ENCODE assay signal across 22 mouse cellular contexts in genomic region chr9:4714086-4714485, GRCm38 (mm10).
DNase-seq lines count a peak whose midpoint lies in the region; ATAC-seq and TF ChIP-seq lines count a peak whose summit lies in the region.
"Had no signal": no experiment of that assay in that cellular context is flagged by ENCODE, and none has a peak within 500 bp of the region (broad histone marks: within the 10 kb centered on the region; RNA-seq: fewer than 3 reads in every experiment).

No protein-coding gene starts in this region.

- H3K9ac ChIP-seq in forebrain, embryonic 14.5 days (ENCODE audit: low read length), result no peak overlapping the region
- no peak overlapping the region for H3K9ac ChIP-seq in forebrain, postnatal 0 days
- no peak overlapping the region for H3K9ac ChIP-seq in hindbrain, postnatal 0 days (replicated peaks; ENCODE audit: low read length)
- no peak overlapping the region for H3K9ac ChIP-seq in hindbrain, embryonic 12.5 days
- H3K9ac ChIP-seq: embryonic facial prominence, embryonic 12.5 days; heart, embryonic 13.5 days; hindbrain, embryonic 13.5 days had no signal

- no peaks in the 10 kb centered on the region for H3K36me3 ChIP-seq in forebrain, embryonic 14.5 days (ENCODE audit: control insufficient read depth, insufficient read depth, low read length)
- H3K36me3 ChIP-seq in forebrain, postnatal 0 days (ENCODE audit: insufficient read depth), result no peaks in the 10 kb centered on the region
- H3K36me3 ChIP-seq in hindbrain, postnatal 0 days (ENCODE audit: insufficient read depth, low read length), result no peaks in the 10 kb centered on the region
- H3K36me3 ChIP-seq in hindbrain, embryonic 12.5 days, result no peaks in the 10 kb centered on the region
- H3K36me3 ChIP-seq: embryonic facial prominence, embryonic 12.5 days; heart, embryonic 13.5 days had no signal

- no peak overlapping the region for H3K27ac ChIP-seq in forebrain, embryonic 14.5 days (ENCODE audit: low read depth, low read length)
- no peak overlapping the region for H3K27ac ChIP-seq in forebrain, postnatal 0 days (ENCODE audit: low read depth, low read length)
- no peak overlapping the region for H3K27ac ChIP-seq in hindbrain, postnatal 0 days
- no peak overlapping the region for H3K27ac ChIP-seq in hindbrain, embryonic 12.5 days
- H3K27ac ChIP-seq: embryonic facial prominence, embryonic 12.5 days; gastrocnemius, adult 2 months; heart, embryonic 13.5 days; hindbrain, embryonic 13.5 days had no signal

- TF ChIP-seq CTCF in forebrain, postnatal 0 days (IDR thresholded peaks at IDR 0.05; ENCODE audit: low read depth), result no peak
- TF ChIP-seq CTCF in hindbrain, postnatal 0 days (IDR thresholded peaks at IDR 0.05; ENCODE audit: low read depth), result no peak

- intact Hi-C loops in gastrocnemius, postnatal 36 days (cut with DNase I), result no loop called here

- 48% methylated on average over 2 of the region's 2 CpGs for WGBS in forebrain, embryonic 14.5 days
- WGBS in forebrain, postnatal 0 days, result 34% methylated on average over 2 of the region's 2 CpGs
- WGBS in hindbrain, postnatal 0 days, result 50% methylated on average over 2 of the region's 2 CpGs
- 82% methylated on average over 2 of the region's 2 CpGs for WGBS in hindbrain, embryonic 12.5 days

- DNase-seq in forebrain, embryonic 14.5 days (ENCODE audit: low spot score), result peak; percentile 62
- no peak for DNase-seq in forebrain, postnatal 0 days
- DNase-seq in hindbrain, postnatal 0 days (ENCODE audit: low spot score), result peak; percentile 58
- DNase-seq in Muller cell, postnatal 12 days (ENCODE audit: inconsistent ontology term), result peak; percentile 72
- peak; percentile 66 for DNase-seq in brain, adult 2 months (ENCODE audit: low read depth, low spot score)
- DNase-seq in frontal cortex, adult 2 months (ENCODE audit: extremely low spot score in 1 of 2, low spot score in 1 of 2), result no peak
- no peak for DNase-seq in gastrocnemius, postnatal 36 days
- DNase-seq: adrenal gland, adult 8-10 months; adrenal gland, postnatal 36 days; cerebellum, adult 18-20 months; cerebellum, postnatal 14 days; embryo, embryonic 11 days; gastrocnemius, adult 2 months; gastrocnemius, postnatal 25 days; heart, adult 11 months; heart, postnatal 36 days; kidney, adult 2 months had no signal

- H3K4me1 ChIP-seq in forebrain, embryonic 14.5 days (ENCODE audit: control insufficient read depth, insufficient read depth, low read length), result no peaks in the 10 kb centered on the region
- H3K4me1 ChIP-seq in forebrain, postnatal 0 days (ENCODE audit: insufficient read depth), result no peaks in the 10 kb centered on the region
- H3K4me1 ChIP-seq in hindbrain, postnatal 0 days (ENCODE audit: insufficient read depth, low read length), result no peaks in the 10 kb centered on the region
- H3K4me1 ChIP-seq in hindbrain, embryonic 12.5 days, result no peaks in the 10 kb centered on the region
- H3K4me1 ChIP-seq: embryonic facial prominence, embryonic 12.5 days; heart, embryonic 13.5 days; hindbrain, embryonic 13.5 days had no signal

- H3K4me3 ChIP-seq in forebrain, embryonic 14.5 days (ENCODE audit: low read depth, low read length), result no peak overlapping the region
- H3K4me3 ChIP-seq in forebrain, postnatal 0 days (ENCODE audit: low read depth, low read length), result no peak overlapping the region
- no peak overlapping the region for H3K4me3 ChIP-seq in hindbrain, postnatal 0 days (ENCODE audit: low read length)
- H3K4me3 ChIP-seq in hindbrain, embryonic 12.5 days, result no peak overlapping the region
- H3K4me3 ChIP-seq: embryonic facial prominence, embryonic 12.5 days; gastrocnemius, adult 2 months; heart, embryonic 13.5 days; hindbrain, embryonic 13.5 days had no signal

- H3K9me3 ChIP-seq in forebrain, embryonic 14.5 days (replicated peaks; ENCODE audit: control insufficient read depth, low read length), result no peaks in the 10 kb centered on the region
- no peaks in the 10 kb centered on the region for H3K9me3 ChIP-seq in forebrain, postnatal 0 days (ENCODE audit: low read length)
- no peaks in the 10 kb centered on the region for H3K9me3 ChIP-seq in hindbrain, postnatal 0 days (ENCODE audit: low read length)
- H3K9me3 ChIP-seq in hindbrain, embryonic 12.5 days (replicated peaks), result no peaks in the 10 kb centered on the region
- H3K9me3 ChIP-seq: embryonic facial prominence, embryonic 12.5 days; heart, embryonic 13.5 days; hindbrain, embryonic 13.5 days had no signal

- H3K27me3 ChIP-seq in forebrain, embryonic 14.5 days (replicated peaks; ENCODE audit: control insufficient read depth, insufficient read depth, low read length), result no peaks in the 10 kb centered on the region
- H3K27me3 ChIP-seq in forebrain, postnatal 0 days (ENCODE audit: insufficient read depth, low read length), result no peaks in the 10 kb centered on the region
- no peaks in the 10 kb centered on the region for H3K27me3 ChIP-seq in hindbrain, postnatal 0 days (ENCODE audit: insufficient read depth, low read length)
- no peaks in the 10 kb centered on the region for H3K27me3 ChIP-seq in hindbrain, embryonic 12.5 days
- H3K27me3 ChIP-seq: embryonic facial prominence, embryonic 12.5 days; heart, embryonic 13.5 days; hindbrain, embryonic 13.5 days had no signal

- no peak overlapping the region for H3K4me2 ChIP-seq in forebrain, embryonic 14.5 days (ENCODE audit: low read length)
- H3K4me2 ChIP-seq in forebrain, postnatal 0 days (ENCODE audit: low read depth), result no peak overlapping the region
- no peak overlapping the region for H3K4me2 ChIP-seq in hindbrain, postnatal 0 days (ENCODE audit: low read depth, low read length)
- no peak overlapping the region for H3K4me2 ChIP-seq in hindbrain, embryonic 12.5 days (replicated peaks)
- H3K4me2 ChIP-seq: embryonic facial prominence, embryonic 12.5 days; heart, embryonic 13.5 days; hindbrain, embryonic 13.5 days had no signal

- ATAC-seq in forebrain, embryonic 14.5 days, result peak; percentile 67; the same call in 1 of the 2 replicates
- no peak; the same call in 1 of the 2 replicates for ATAC-seq in forebrain, postnatal 0 days
- peak; percentile 73; the same call in 1 of the 2 replicates for ATAC-seq in hindbrain, postnatal 0 days
- ATAC-seq in hindbrain, embryonic 12.5 days (ENCODE audit: low FRiP score), result no peak
- ATAC-seq: intestine, embryonic 16.5 days had no signal

Comparison
In these comparisons a context has a peak if more than half of its experiments do, and no peak if none do; other contexts are left out.
1. ATAC-seq: peak in forebrain, embryonic 14.5 days (single experiment) and hindbrain, postnatal 0 days (single experiment); none in forebrain, postnatal 0 days (single experiment) and hindbrain, embryonic 12.5 days (single experiment).
2. DNase-seq: peak in forebrain, embryonic 14.5 days (single experiment), hindbrain, postnatal 0 days (single experiment), Muller cell, postnatal 12 days (single experiment) and brain, adult 2 months (single experiment); none in forebrain, postnatal 0 days (single experiment), frontal cortex, adult 2 months (0 of 2) and gastrocnemius, postnatal 36 days (0 of 2).